Mouse (Mus musculus) hindbrain, embryonic 13.5 days (tissue): ENCODE measurements around the gene Aatk. TPM values are rescaled to one million over a fixed set of nuclear protein-coding genes. Genes with fewer than 3 reads are reported as not detected.
A peak's percentile ranks its signal among the peaks of the same experiment; 100 is the strongest.

Experiments
- ATAC-seq: fragments of 200-750 bp; cut with Nextera tagmentation; 2 replicates; pipeline ENCODE4 v1.8.0; 2017; ENCODE audit warnings: moderate TSS enrichment; ENCODE audit not compliant: low FRiP score
- H3K27ac ChIP-seq: fragments of 300-500 bp; sonication (generic); 2 replicates; pipeline ENCODE4 v1.5.1; 2015; ENCODE audit warnings: inconsistent platforms, mild to moderate bottlenecking, moderate library complexity
- H3K27me3 ChIP-seq: fragments of 300-500 bp; sonication (generic); 2 replicates; pipeline ENCODE4 v1.6.1; 2015; ENCODE audit warnings: mild to moderate bottlenecking, inconsistent platforms
- H3K36me3 ChIP-seq: fragments of 300-500 bp; sonication (generic); 2 replicates; pipeline ENCODE4 v1.6.1; 2015; ENCODE audit warnings: mild to moderate bottlenecking, inconsistent platforms
- H3K4me1 ChIP-seq: fragments of 300-500 bp; sonication (generic); replicated peaks from 2 replicates; pipeline ENCODE4 v1.6.1; 2015; ENCODE audit warnings: inconsistent platforms
- H3K4me2 ChIP-seq: fragments of 300-500 bp; sonication (generic); 2 replicates; pipeline ENCODE4 v1.6.1; 2015; ENCODE audit warnings: inconsistent platforms, mild to moderate bottlenecking, moderate library complexity
- H3K4me3 ChIP-seq: fragments of 300-500 bp; sonication (generic); 2 replicates; pipeline ENCODE4 v1.5.1; 2015; ENCODE audit warnings: mild to moderate bottlenecking, inconsistent platforms
- H3K9ac ChIP-seq: fragments of 300-500 bp; sonication (generic); 2 replicates; pipeline ENCODE4 v1.6.1; 2015; ENCODE audit warnings: mild to moderate bottlenecking, inconsistent platforms
- H3K9me3 ChIP-seq: fragments of 300-500 bp; sonication (generic); 2 replicates; pipeline ENCODE4 v1.6.1; 2016; ENCODE audit warnings: inconsistent platforms
- WGBS: fragments of 180-500 bp; shearing (Covaris S2); methylation state at CpG from one replicate; pipeline ENCODE4 v1.1.7; 2015; 5-methylcytosine and 5-hydroxymethylcytosine counted together
- polyA plus RNA-seq: library from polyadenylated mRNA; unstranded; fragments of >200 nt; fragmentation: Nextera tagmentation; extraction: Ambion mirVana; gene quantifications from 2 replicates; pipeline ENCODE4 v1.2.1, GENCODE M21; 2015

Aatk gene
- polyA plus RNA-seq, 1 experiment from 2014 or later, result 24.1 TPM

- H3K9me3 ChIP-seq, result no peaks in the 10 kb centered on the region
- WGBS, result 86% methylated on average over 8 of the region's 8 CpGs
- H3K9ac ChIP-seq, result no peak overlapping the region
- H3K4me1 ChIP-seq, result peaks cover 58% of the 10 kb centered on the region
- ATAC-seq, result no peak
- H3K4me2 ChIP-seq, result 0 out of 2 replicates have a peak overlapping the region, but pooled peaks have one; percentile 81
- H3K36me3 ChIP-seq, result no peaks in the 10 kb centered on the region
- H3K27me3 ChIP-seq, result peaks cover 14% of the 10 kb centered on the region; the same call in 1 of the 2 replicates
- H3K4me3 ChIP-seq, result no peak overlapping the region
- H3K27ac ChIP-seq, result no peak overlapping the region
These were observed 2.1 kb upstream of the Aatk start for GRCm38 (mm10) chr11:120049067-120049466.

DNA sequence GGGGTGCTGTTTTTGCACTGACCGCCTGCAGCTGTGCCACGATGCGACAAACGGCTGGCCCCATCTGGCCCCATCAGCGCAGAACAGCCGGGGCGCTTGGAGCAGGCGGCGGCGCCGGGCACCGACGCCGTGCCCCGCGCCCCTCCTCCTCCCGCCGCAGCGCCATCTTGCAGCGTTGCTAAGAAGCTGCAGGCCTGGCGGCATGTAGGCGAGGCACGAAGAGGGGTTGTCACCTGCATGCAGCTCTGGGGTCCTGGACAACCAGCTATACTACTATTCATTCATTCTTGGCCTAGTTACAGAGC lies 1.2 kb upstream of the Aatk start:
- peak overlapping the region; percentile 81 for H3K4me2 ChIP-seq

DNA sequence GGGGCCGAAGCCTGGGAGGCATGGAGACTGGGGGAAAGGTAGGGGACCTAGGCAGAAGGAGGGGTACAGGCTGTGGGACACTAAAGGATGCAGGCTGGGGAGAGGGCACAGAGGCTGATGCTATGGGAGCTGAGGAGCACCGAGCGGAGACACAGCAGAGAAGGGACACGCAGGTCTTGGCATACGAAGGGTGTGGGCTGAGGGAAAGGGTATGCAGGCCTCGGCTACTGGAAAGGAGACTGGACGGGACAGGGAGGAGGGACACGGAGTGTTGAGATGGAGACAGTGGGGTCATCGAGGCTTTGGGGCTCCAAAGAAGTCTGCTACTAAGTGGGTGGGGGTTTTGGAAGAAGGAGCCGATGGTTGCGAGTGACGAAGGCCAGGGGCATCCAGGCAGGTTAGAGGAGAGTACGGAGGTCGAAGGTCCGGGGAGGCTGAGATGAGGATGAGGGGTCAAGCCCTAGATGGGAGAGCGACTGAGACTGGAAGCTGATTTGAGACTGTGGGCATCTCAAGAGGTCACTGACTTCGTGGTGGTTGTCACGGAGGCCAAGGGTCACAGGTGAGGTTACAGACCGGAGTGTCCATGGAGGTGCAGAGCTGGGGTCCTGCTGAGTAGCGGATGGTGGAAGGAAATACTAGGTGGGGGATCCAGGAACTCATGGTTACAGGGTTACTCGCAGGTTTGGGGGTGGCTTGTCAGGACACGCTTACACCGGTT lies 724 bp upstream of the Aatk start:
- 7% methylated on average over 23 of the region's 23 CpGs for WGBS
- Histone ChIP-seq H3K27ac (peak overlapping the region; percentile 95), H3K9me3 (no peaks in the 10 kb centered on the region), H3K9ac (peak overlapping the region; percentile 92), H3K4me2 (peak overlapping the region; percentile 81), H3K36me3 (no peaks in the 10 kb centered on the region), H3K4me3 (peak overlapping the region; percentile 69), H3K4me1 (peaks cover 68% of the 10 kb centered on the region), H3K27me3 (peaks cover 14% of the 10 kb centered on the region; the same call in 1 of the 2 replicates)
- ATAC-seq, result peak; percentile 19

More for the DNA sequence above, 1.2 kb upstream of the Aatk start:
- Histone ChIP-seq H3K4me3 (peak overlapping the region; percentile 69), H3K36me3 (no peaks in the 10 kb centered on the region), H3K27me3 (peaks cover 14% of the 10 kb centered on the region; the same call in 1 of the 2 replicates), H3K9ac (peak overlapping the region; percentile 92), H3K9me3 (no peaks in the 10 kb centered on the region), H3K4me1 (peaks cover 65% of the 10 kb centered on the region), H3K27ac (peak overlapping the region; percentile 95)
- WGBS, result 1% methylated on average over 23 of the region's 23 CpGs
- ATAC-seq, result peak; percentile 38

DNA sequence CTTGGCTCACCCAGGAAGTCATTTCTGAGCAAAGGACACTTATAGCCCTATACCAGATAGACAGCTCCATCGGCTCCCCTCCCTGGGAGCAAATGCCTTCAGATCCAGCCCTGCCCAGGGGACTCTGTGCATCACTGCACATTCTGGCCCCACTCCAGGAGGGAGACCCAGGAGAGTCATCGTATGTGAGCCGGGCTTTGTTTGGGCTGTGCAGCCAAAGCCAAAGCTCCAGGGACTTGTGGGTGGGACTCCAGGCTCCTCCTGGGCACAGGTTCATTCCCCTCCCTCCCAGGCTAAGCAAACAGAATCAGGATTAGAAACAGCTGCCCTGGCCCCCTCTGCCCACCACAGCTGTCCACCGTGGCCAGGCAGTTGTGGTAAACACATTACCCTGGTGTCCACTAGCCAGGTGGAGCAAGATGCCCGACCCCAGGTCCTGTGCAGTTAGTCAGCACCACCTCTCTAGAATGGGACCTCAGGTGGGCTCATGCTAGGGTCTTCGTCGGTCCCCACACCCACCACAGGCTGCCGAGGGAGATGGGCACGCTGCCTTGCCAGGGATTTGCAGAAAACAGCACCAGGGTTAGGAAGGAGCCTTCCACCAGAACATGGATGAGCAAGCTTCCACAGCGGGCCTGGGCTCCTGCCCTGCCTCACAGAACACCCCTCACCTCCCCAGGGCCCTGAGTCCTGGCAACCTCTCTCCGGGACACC lies 971 bp downstream of the Aatk start:
- Histone ChIP-seq H3K4me3 (peak overlapping the region; percentile 69), H3K9ac (peak overlapping the region; percentile 92), H3K27ac (peak overlapping the region; percentile 95), H3K4me2 (peak overlapping the region; percentile 81), H3K9me3 (no peaks in the 10 kb centered on the region), H3K36me3 (no peaks in the 10 kb centered on the region), H3K27me3 (peaks cover 14% of the 10 kb centered on the region; the same call in 1 of the 2 replicates), H3K4me1 (peaks cover 76% of the 10 kb centered on the region)
- 35% methylated on average over 11 of the region's 11 CpGs for WGBS
- ATAC-seq, result peak; percentile 21

- no peak for ATAC-seq
- H3K27me3 ChIP-seq, result peaks cover 13% of the 10 kb centered on the region; the same call in 1 of the 2 replicates
- peaks cover 80% of the 10 kb centered on the region for H3K4me1 ChIP-seq
- H3K9ac ChIP-seq, result peak overlapping the region; percentile 92
- peak overlapping the region; percentile 81 for H3K4me2 ChIP-seq
- no peaks in the 10 kb centered on the region for H3K9me3 ChIP-seq
- H3K36me3 ChIP-seq, result no peaks in the 10 kb centered on the region
- peak overlapping the region; percentile 69 for H3K4me3 ChIP-seq
- WGBS, result 61% methylated on average over 4 of the region's 4 CpGs
- H3K27ac ChIP-seq, result peak overlapping the region; percentile 95
These were observed 1.6 kb downstream of the Aatk start for GRCm38 (mm10) chr11:120045341-120045740.

- Histone ChIP-seq H3K4me3 (no peak overlapping the region), H3K4me1 (peaks cover 76% of the 10 kb centered on the region), H3K27ac (no peak overlapping the region), H3K9ac (0 out of 2 replicates have a peak overlapping the region, but pooled peaks have one; percentile 2), H3K36me3 (no peaks in the 10 kb centered on the region), H3K4me2 (no peak overlapping the region), H3K9me3 (no peaks in the 10 kb centered on the region), H3K27me3 (no peaks in the 10 kb centered on the region)
- no peak for ATAC-seq
- WGBS, result 72% methylated on average over 7 of the region's 7 CpGs
These were observed 4.7 kb downstream of the Aatk start for GRCm38 (mm10) chr11:120042141-120042838.

- Histone ChIP-seq H3K27me3 (no peaks in the 10 kb centered on the region), H3K4me1 (peaks cover 77% of the 10 kb centered on the region), H3K4me3 (no peak overlapping the region), H3K9me3 (no peaks in the 10 kb centered on the region), H3K27ac (no peak overlapping the region), H3K4me2 (no peak overlapping the region), H3K9ac (0 out of 2 replicates have a peak overlapping the region, but pooled peaks have one; percentile 2), H3K36me3 (no peaks in the 10 kb centered on the region)
- WGBS, result 74% methylated on average over 13 of the region's 13 CpGs
- no peak for ATAC-seq
These were observed 5.5 kb downstream of the Aatk start for GRCm38 (mm10) chr11:120041191-120042123.

- H3K4me3 ChIP-seq, result no peak overlapping the region
- H3K9ac ChIP-seq, result no peak overlapping the region
- peaks cover 67% of the 10 kb centered on the region for H3K4me1 ChIP-seq
- no peaks in the 10 kb centered on the region for H3K9me3 ChIP-seq
- H3K4me2 ChIP-seq, result no peak overlapping the region
- H3K27ac ChIP-seq, result no peak overlapping the region
- no peaks in the 10 kb centered on the region for H3K36me3 ChIP-seq
- no peaks in the 10 kb centered on the region for H3K27me3 ChIP-seq
- ATAC-seq, result no peak
- 77% methylated on average over 8 of the region's 8 CpGs for WGBS
These were observed 6.5 kb downstream of the Aatk start for GRCm38 (mm10) chr11:120040440-120040839.

DNA sequence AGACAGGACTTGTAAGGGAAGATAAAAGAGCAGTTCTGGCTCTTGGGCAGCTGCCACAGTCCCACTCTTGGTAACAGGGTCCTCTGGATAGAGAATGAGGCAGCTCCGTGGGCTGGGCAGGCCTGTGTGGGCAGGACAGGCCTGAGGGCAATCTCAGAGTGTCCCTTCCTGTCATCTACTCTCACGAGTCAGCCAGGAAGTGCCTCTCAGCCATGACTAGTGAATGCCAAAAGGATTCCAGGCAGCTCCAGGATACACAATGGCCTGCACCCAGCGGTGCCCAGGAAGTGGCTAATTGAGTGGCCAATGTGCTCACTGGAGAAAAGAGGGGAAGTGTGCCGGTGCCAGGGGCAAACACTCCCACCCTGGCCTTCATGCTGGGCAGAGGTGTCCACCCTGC lies 7.4 kb downstream of the Aatk start:
- WGBS, result 36% methylated on average over 4 of the region's 4 CpGs
- ATAC-seq, result no peak

DNA sequence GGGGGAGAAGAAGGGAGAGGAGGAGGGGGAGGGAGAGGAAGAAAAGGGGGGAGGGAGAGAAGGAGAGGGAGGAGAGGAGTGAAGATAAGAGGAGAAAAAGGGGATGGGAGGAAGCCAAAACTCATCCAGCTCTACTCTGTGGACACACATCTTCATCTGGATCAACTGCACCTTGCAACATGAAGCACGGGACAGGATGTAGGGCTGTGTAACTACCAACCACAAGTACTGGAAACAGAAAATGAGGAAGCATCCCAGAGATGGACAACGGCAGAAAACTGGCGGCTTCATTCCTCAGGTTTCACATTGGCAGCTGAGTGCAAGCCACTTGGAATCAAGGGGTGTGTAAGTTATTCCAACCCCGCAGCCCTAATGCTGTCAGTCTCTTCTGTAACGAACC lies 12.2 kb downstream of the Aatk start:
- H3K27ac ChIP-seq, result no peak overlapping the region
- H3K4me1 ChIP-seq, result peaks cover 34% of the 10 kb centered on the region
- ATAC-seq, result no peak
- WGBS, result 80% methylated on average over 5 of the region's 5 CpGs
- no peak overlapping the region for H3K9ac ChIP-seq
- H3K36me3 ChIP-seq, result no peaks in the 10 kb centered on the region
- H3K27me3 ChIP-seq, result no peaks in the 10 kb centered on the region
- no peak overlapping the region for H3K4me3 ChIP-seq
- H3K4me2 ChIP-seq, result no peak overlapping the region
- H3K9me3 ChIP-seq, result no peaks in the 10 kb centered on the region

More for the DNA sequence above, 7.4 kb downstream of the Aatk start:
- H3K4me2 ChIP-seq, result no peak overlapping the region
- no peaks in the 10 kb centered on the region for H3K36me3 ChIP-seq
- peak overlapping the region; percentile 40 for H3K27ac ChIP-seq
- H3K4me1 ChIP-seq, result peaks cover 58% of the 10 kb centered on the region
- no peaks in the 10 kb centered on the region for H3K9me3 ChIP-seq
- no peaks in the 10 kb centered on the region for H3K27me3 ChIP-seq
- H3K4me3 ChIP-seq, result no peak overlapping the region
- H3K9ac ChIP-seq, result 0 out of 2 replicates have a peak overlapping the region, but pooled peaks have one; percentile 6

DNA sequence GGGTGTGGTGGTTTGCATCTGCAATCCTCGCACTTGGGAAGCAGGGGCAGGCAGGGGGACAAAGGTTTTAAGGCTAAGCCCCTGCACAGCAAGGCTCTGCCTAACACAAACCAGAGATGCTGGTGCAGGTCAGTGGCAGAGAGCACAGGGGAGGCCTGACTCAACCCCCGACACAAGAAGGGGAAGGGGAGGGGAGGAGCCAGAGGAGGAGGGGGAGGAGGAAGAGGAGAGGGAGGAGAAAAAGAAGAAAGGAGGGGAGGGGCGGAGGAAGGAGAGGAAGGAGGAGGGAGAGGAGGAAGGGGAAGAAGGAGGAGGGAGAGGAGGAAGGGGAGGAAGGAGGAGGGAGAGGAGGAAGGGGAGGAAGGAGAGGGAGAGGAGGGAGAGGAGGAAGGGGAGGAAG lies 12.7 kb downstream of the Aatk start:
- Histone ChIP-seq H3K36me3 (no peaks in the 10 kb centered on the region), H3K4me2 (no peak overlapping the region), H3K4me3 (no peak overlapping the region), H3K27me3 (no peaks in the 10 kb centered on the region), H3K9me3 (no peaks in the 10 kb centered on the region), H3K9ac (no peak overlapping the region), H3K4me1 (peaks cover 32% of the 10 kb centered on the region), H3K27ac (no peak overlapping the region)
- no peak for ATAC-seq
- 50% methylated on average over 3 of the region's 3 CpGs for WGBS
